Mouse (Mus musculus): Measurements from ENCODE around the gene Elmsan1. TPM values are rescaled to one million over a fixed set of nuclear protein-coding genes. Genes with fewer than 3 reads are reported as not detected.
A peak's percentile ranks its signal among the peaks of the same experiment; 100 is the strongest.

The Elmsan1 gene
- polyA plus RNA-seq, 1 experiment from 2014 or later = 13.2 TPM

DNA sequence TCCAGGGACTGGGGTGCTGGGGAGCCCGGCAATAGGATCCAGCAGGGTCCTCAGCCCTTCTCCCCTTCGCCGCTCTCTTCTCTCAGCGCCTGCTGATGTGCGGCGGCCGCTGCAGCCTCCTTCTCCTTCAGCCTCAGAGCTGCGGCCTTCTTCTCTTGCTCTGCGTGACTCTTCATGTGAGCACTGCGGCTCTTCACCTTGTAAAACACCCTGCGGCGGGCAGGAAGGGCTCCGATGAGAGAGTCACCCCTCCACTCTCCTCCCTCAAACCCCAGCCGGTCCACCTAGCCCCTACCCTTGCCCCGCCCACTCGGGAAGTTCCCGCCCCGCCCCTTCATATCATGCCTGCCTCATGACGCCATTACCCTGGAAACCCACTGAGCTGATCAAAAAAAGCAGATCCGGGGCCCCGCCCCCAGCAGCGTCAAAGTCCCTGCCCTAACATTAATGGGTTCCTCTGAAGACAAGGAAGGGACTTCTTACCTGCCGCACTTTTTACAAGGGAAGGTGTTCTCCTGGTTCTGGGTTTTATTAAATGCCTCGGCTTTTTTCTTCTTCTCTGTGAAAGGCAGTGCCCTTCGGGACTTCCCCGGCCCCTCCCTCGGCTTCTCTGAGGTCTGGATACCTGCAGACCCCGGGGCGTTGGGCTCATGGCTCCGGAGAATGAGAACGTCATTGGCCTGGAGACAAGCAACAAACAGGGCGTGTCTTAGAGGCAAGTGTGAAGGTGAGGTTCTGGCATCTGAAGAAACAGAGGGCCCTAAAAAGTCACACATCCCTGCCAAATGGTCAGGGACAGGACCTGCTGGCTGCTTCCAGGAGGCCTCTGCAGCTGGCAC is 66.1 kb downstream of the Elmsan1 start:
- no peak overlapping the region for H3K27ac ChIP-seq
- peaks cover 21% of the 10 kb centered on the region for H3K4me1 ChIP-seq
- WGBS = 54% methylated on average over 32 of the region's 32 CpGs
- ATAC-seq (ENCODE audit: insufficient number of reproducible peaks, low FRiP score, low TSS enrichment, low read depth) = no peak
- H3K4me2 ChIP-seq = no peak overlapping the region
- H3K36me3 ChIP-seq = peaks cover 60% of the 10 kb centered on the region
- no peaks in the 10 kb centered on the region for H3K9me3 ChIP-seq
- no peaks in the 10 kb centered on the region for H3K27me3 ChIP-seq
- no peak overlapping the region for H3K9ac ChIP-seq
- H3K4me3 ChIP-seq = no peak overlapping the region

DNA sequence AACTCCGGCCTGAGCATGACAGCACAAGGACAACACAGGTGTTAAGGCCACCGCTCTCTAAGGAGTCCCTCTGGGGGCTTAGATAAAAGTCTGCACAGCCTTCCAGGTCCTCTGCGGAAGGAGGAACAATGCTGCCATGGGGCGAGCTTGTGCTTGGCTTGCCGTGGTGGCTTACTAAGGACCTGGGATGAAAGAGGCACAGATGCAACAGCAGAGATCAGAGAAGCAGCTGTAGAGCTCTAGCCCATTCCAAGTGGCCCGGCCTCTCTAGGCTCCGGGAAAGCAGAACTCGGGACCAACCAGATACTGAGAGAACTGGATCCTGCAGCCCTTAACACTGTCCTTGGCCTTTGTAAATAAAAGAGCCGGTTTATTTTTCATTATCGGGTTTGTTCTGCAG is 66.8 kb downstream of the Elmsan1 start:
- no peak overlapping the region for H3K4me2 ChIP-seq
- H3K9me3 ChIP-seq = no peaks in the 10 kb centered on the region
- no peak for ATAC-seq (ENCODE audit: insufficient number of reproducible peaks, low FRiP score, low TSS enrichment, low read depth)
- peaks cover 54% of the 10 kb centered on the region for H3K36me3 ChIP-seq
- no peak overlapping the region for H3K4me3 ChIP-seq
- no peak overlapping the region; the same call in 1 of the 2 replicates for H3K27ac ChIP-seq
- 82% methylated on average over 10 of the region's 10 CpGs for WGBS
- H3K27me3 ChIP-seq = no peaks in the 10 kb centered on the region
- H3K9ac ChIP-seq = no peak overlapping the region
- H3K4me1 ChIP-seq = peaks cover 21% of the 10 kb centered on the region

DNA sequence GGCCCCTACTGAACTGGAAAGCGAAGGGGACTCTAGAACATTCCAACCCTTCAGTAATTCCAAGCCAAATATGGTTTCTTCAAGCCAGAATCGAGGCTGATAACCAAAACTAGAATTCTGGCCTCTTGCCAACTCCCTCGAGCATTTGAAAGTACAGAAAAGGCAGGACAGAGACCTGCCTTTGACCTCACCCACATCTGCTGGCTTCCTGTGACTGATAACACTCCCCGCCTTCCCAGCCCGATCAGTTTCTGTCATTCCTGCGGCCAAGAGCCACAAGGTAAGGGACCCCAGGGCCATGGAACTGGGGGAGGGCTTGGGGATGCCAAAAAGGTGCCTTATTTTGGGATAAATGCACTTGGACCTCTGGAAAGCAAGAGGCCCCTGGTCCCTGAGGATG is 67.7 kb downstream of the Elmsan1 start:
- no peak overlapping the region for H3K9ac ChIP-seq
- peaks cover 45% of the 10 kb centered on the region for H3K36me3 ChIP-seq
- H3K4me3 ChIP-seq = no peak overlapping the region
- 58% methylated on average over 6 of the region's 6 CpGs for WGBS
- no peak overlapping the region for H3K27ac ChIP-seq
- no peaks in the 10 kb centered on the region for H3K9me3 ChIP-seq
- H3K4me1 ChIP-seq = peaks cover 21% of the 10 kb centered on the region
- no peak overlapping the region for H3K4me2 ChIP-seq
- ATAC-seq (ENCODE audit: insufficient number of reproducible peaks, low FRiP score, low TSS enrichment, low read depth) = no peak
- no peaks in the 10 kb centered on the region for H3K27me3 ChIP-seq

- Histone ChIP-seq H3K4me1 (peaks cover 21% of the 10 kb centered on the region), H3K9ac (no peak overlapping the region), H3K27me3 (no peaks in the 10 kb centered on the region), H3K9me3 (no peaks in the 10 kb centered on the region), H3K4me2 (no peak overlapping the region), H3K4me3 (no peak overlapping the region), H3K27ac (no peak overlapping the region), H3K36me3 (peaks cover 36% of the 10 kb centered on the region)
- no peak for ATAC-seq (ENCODE audit: insufficient number of reproducible peaks, low FRiP score, low TSS enrichment, low read depth)
- WGBS = 90% methylated on average over 15 of the region's 15 CpGs
Measured at GRCm38 (mm10) chr12:84149971-84150370, 68.7 kb downstream of the Elmsan1 start.

DNA sequence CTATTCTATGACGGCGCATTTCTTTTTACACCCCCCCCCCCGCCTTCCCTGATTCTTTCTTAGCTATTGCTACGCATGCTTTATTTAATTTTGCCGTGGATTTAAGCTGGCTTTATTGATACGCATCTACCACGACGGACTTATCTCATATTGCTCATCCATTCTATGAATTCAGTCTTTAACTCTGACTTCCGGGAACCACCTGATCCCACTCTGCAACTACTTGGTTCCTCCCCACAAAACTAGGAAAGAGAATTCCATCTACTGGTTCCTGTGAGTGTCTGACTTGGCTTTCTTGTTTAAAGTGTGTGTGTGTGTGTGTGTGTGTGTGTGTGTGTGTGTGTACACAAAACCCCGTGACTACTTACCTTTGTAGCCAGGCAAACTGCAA is 70.1 kb downstream of the Elmsan1 start:
- Histone ChIP-seq H3K4me2 (peak overlapping the region; percentile 83), H3K36me3 (peaks cover 27% of the 10 kb centered on the region), H3K4me3 (peak overlapping the region; percentile 52), H3K27me3 (no peaks in the 10 kb centered on the region), H3K9me3 (no peaks in the 10 kb centered on the region), H3K27ac (no peak overlapping the region; the same call in 1 of the 2 replicates), H3K9ac (peak overlapping the region; percentile 37), H3K4me1 (peaks cover 21% of the 10 kb centered on the region)
- WGBS = 17% methylated on average over 10 of the region's 10 CpGs
- ATAC-seq (ENCODE audit: insufficient number of reproducible peaks, low FRiP score, low TSS enrichment, low read depth) = no peak

DNA sequence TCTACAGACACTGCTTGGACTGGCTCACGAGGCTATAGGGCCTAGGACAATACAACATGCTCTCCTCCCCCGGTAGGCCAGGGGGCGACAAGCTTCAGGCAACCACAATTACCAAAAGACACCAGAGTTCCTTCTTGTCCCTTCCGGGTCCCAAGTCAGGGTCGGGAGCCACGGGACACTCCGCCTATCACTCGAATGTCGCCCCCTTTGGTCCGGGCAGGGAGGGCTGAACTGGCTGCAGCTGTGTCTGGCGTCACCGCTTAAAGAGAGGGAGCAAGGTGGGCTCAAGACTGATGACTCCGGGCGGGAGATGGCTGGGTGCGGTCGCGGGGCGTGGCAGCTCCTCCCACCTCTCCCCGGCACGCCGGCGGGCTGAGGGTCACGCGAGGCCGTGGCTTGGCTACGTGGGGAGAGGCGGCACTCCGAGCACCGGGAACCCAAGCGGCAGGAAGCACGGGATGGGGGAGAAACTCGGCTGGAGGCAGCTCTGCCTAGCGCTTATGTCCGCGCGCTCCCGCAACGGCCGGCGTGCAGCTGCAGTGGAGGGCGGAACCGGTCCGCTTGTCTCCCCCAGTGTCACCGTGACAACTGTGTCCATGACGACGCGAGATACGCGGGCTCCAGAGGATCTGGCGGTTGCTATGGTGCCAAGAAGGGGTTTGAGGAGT is 70.6 kb downstream of the Elmsan1 start, which contains the start of gene Pnma1:
Gene Pnma1 (minus strand): TSS at position 536 of the 668 bp plus-strand sequence.
- Histone ChIP-seq H3K9me3 (no peaks in the 10 kb centered on the region), H3K27me3 (no peaks in the 10 kb centered on the region), H3K9ac (peak within 1 kb of the TSS; percentile 37), H3K27ac (no peak within 1 kb of the TSS; the same call in 1 of the 2 replicates), H3K36me3 (peaks cover 21% of the 10 kb centered on the region), H3K4me2 (peak within 1 kb of the TSS; percentile 83), H3K4me1 (peaks cover 21% of the 10 kb centered on the region), H3K4me3 (peak within 1 kb of the TSS; percentile 52)
- ATAC-seq (ENCODE audit: insufficient number of reproducible peaks, low FRiP score, low TSS enrichment, low read depth) = 0 out of 2 replicates have a peak, but pooled peaks have one; percentile 32
- 1% methylated on average over 50 of the region's 50 CpGs for WGBS

DNA sequence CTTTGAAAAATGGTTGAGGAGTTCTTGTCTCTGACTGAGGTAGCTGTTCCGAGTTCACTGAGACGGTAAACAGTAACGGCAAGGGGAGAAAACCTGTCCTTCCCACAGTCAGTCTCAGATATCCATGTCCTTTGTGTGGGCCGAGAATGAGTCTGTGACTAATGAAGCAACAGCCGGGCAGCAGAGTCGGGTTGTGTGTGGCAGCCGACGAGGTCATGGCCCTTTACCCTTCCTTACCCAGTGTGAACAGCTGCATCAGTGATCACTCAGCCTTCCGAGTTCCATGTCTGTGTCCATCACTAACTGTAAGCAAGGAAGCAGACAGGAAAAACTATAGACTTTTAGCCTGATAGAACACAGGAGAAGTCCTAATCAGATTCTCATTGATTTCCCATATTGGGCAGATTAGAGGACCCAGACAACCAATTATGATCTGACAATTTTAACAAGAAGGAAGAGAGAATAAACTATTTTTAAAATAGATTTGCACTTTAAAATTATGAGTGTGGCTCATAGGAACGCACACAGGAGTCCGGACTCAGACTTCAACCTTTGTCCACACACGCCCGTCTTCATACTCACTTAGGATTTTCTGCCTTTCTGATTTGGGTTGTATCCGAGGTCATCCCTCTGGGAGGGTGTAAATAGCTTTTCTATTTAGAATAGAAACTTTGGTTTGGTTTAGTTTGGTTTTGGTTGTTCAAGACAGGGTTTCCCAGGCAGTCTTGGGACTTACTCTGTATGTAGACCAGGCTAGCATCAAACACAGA is 76.2 kb downstream of the Elmsan1 start:
- 0 out of 2 replicates have a peak, but pooled peaks have one; percentile 58 for ATAC-seq (ENCODE audit: insufficient number of reproducible peaks, low FRiP score, low TSS enrichment, low read depth)
- Histone ChIP-seq H3K4me1 (no peaks in the 10 kb centered on the region), H3K9me3 (no peaks in the 10 kb centered on the region), H3K9ac (no peak overlapping the region), H3K36me3 (peaks cover 30% of the 10 kb centered on the region), H3K27ac (no peak overlapping the region), H3K4me2 (no peak overlapping the region), H3K27me3 (no peaks in the 10 kb centered on the region), H3K4me3 (no peak overlapping the region)
- 65% methylated on average over 14 of the region's 14 CpGs for WGBS

- Histone ChIP-seq H3K27me3 (no peaks in the 10 kb centered on the region), H3K4me1 (no peaks in the 10 kb centered on the region), H3K4me3 (no peak overlapping the region), H3K27ac (no peak overlapping the region), H3K36me3 (peaks cover 37% of the 10 kb centered on the region), H3K9ac (no peak overlapping the region), H3K9me3 (no peaks in the 10 kb centered on the region), H3K4me2 (no peak overlapping the region)
- 85% methylated on average over 4 of the region's 4 CpGs for WGBS
- ATAC-seq (ENCODE audit: insufficient number of reproducible peaks, low FRiP score, low TSS enrichment, low read depth) = no peak
Measured at GRCm38 (mm10) chr12:84141271-84141670, 77.4 kb downstream of the Elmsan1 start.

GRCm38 (mm10) chr12:84140135-84140534 is 78.5 kb downstream of the Elmsan1 start:
- H3K4me1 ChIP-seq = no peaks in the 10 kb centered on the region
- no peak overlapping the region for H3K4me3 ChIP-seq
- H3K4me2 ChIP-seq = no peak overlapping the region
- H3K9me3 ChIP-seq = no peaks in the 10 kb centered on the region
- H3K27ac ChIP-seq = no peak overlapping the region
- ATAC-seq (ENCODE audit: insufficient number of reproducible peaks, low FRiP score, low TSS enrichment, low read depth) = no peak
- H3K9ac ChIP-seq = no peak overlapping the region
- 63% methylated on average over 4 of the region's 4 CpGs for WGBS
- peaks cover 46% of the 10 kb centered on the region for H3K36me3 ChIP-seq
- no peaks in the 10 kb centered on the region for H3K27me3 ChIP-seq

DNA sequence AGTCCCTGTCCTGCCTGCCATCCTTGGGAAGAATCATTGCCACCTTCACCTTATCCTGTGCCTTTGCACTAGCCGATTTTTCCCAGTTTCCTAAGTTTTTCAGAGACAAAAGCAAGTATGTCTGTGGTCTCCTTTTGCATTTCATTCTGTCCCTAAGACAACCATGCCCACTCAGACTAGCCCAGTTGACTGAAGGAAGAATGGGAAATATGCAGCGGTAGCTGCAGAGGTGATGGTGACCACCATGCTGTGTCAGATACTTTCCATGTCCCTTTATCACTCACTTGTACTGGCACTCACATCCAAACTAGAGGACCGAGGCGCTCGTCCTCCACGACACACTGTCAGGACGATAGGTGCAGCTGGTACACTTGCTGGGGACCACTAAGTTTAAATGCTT is 81.5 kb downstream of the Elmsan1 start:
- Histone ChIP-seq H3K4me2 (no peak overlapping the region), H3K4me1 (no peaks in the 10 kb centered on the region), H3K36me3 (peaks cover 42% of the 10 kb centered on the region), H3K27me3 (no peaks in the 10 kb centered on the region), H3K9ac (no peak overlapping the region), H3K27ac (no peak overlapping the region), H3K4me3 (no peak overlapping the region), H3K9me3 (no peaks in the 10 kb centered on the region)
- no peak for ATAC-seq (ENCODE audit: insufficient number of reproducible peaks, low FRiP score, low TSS enrichment, low read depth)
- 99% methylated on average over 7 of the region's 7 CpGs for WGBS

DNA sequence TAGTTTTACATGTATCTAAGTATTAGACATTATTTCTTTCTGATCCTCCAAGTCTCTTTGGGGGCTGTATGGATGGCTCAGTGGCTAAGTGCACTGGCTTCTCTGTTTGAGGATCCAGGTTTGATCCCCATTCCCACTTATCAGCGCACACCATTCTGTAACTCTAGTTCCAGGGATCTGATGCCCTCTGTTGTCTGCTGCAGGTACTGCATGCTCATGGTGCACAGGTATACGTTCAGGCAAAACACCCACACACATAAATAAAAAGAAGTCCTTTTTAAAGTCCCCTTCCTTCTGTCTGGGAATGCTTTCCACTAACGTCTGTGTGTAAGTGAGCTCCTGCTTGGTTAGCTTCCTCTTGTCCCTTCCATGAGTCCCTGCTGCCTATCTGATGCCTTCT is 86.4 kb downstream of the Elmsan1 start:
- Histone ChIP-seq H3K36me3 (peaks cover 45% of the 10 kb centered on the region), H3K4me2 (no peak overlapping the region), H3K4me1 (no peaks in the 10 kb centered on the region), H3K9me3 (no peaks in the 10 kb centered on the region), H3K4me3 (no peak overlapping the region), H3K27me3 (no peaks in the 10 kb centered on the region), H3K9ac (no peak overlapping the region), H3K27ac (no peak overlapping the region)
- ATAC-seq (ENCODE audit: insufficient number of reproducible peaks, low FRiP score, low TSS enrichment, low read depth) = no peak
- WGBS = 60% methylated on average over 3 of the region's 3 CpGs
